Mouse (Mus musculus) erythroblast, embryonic 14.5 days (primary cell): ENCODE measurements around the gene Samd4.

Source experiments
- GATA1 ChIP-seq: IDR thresholded peaks from 2 replicates; pipeline ENCODE4 v1.6.1; 2012; ENCODE audit warnings: low read length, inconsistent platforms, mixed read lengths
- TAL1 ChIP-seq: IDR thresholded peaks from 3 replicates; pipeline ENCODE4 v1.6.1; 2012; ENCODE audit warnings: low read length, inconsistent platforms, mixed read lengths

- no peak for TF ChIP-seq TAL1
- no peak for TF ChIP-seq GATA1
These were observed 144.9 kb downstream of the Samd4 start for GRCm38 (mm10) chr14:47027431-47028118.
